Mouse (Mus musculus): ENCODE measurements around the gene Vkorc1. TPM values are rescaled to one million over a fixed set of nuclear protein-coding genes. Genes with fewer than 3 reads are reported as not detected.

Vkorc1 gene
- polyA plus RNA-seq, 1 experiment from 2014 or later = 38.2 TPM

Other genes with a start within 250 kb of the Vkorc1 start
- 16.0 to 37.5 TPM (median 23.3 TPM) in 3 replicates for gene Bcl7c, start 186.7 kb downstream of the Vkorc1 start, polyA plus RNA-seq (2018)
- gene Ctf1, start 182.9 kb downstream of the Vkorc1 start, polyA plus RNA-seq (2018) = not detected in 3 replicates
- not detected in 3 replicates for gene Ctf2, start 163.5 kb downstream of the Vkorc1 start, polyA plus RNA-seq (2018)
- gene Fbxl19, start 151.1 kb downstream of the Vkorc1 start, polyA plus RNA-seq (2018) = 4.9 to 11.8 TPM (median 5.8 TPM) in 3 replicates
- 31.3 to 38.6 TPM (median 33.4 TPM) in 3 replicates for gene Orai3, start 125.8 kb downstream of the Vkorc1 start, polyA plus RNA-seq (2018)
- 11.6 to 14.1 TPM (median 12.7 TPM) in 3 replicates for gene Setd1a, start 118.9 kb downstream of the Vkorc1 start, polyA plus RNA-seq (2018)
- 0.49 to 3.2 TPM (median 0.57 TPM) in 3 replicates for gene Gm49388, start 110.0 kb downstream of the Vkorc1 start, polyA plus RNA-seq (2018)
- gene Hsd3b7, start 95.0 kb downstream of the Vkorc1 start, polyA plus RNA-seq (2018) = 14.9 to 55.1 TPM (median 55.0 TPM) in 3 replicates
- 150 to 165 TPM (median 155 TPM) in 3 replicates for gene Stx4a, start 71.3 kb downstream of the Vkorc1 start, polyA plus RNA-seq (2018)
- 0.05 to 0.09 TPM in 2 of 3 replicates, not detected in the other for gene Stx1b, start 71.1 kb downstream of the Vkorc1 start, polyA plus RNA-seq (2018)
- 14.9 to 18.4 TPM (median 16.3 TPM) in 3 replicates for gene Zfp646, start 19.4 kb downstream of the Vkorc1 start, polyA plus RNA-seq (2018)
- gene Zfp668, start 18.8 kb downstream of the Vkorc1 start, polyA plus RNA-seq (2018) = 3.2 to 5.8 TPM (median 4.7 TPM) in 3 replicates
- 0.13 TPM in 1 of 3 replicates, not detected in the others for gene Prss53, start 4.6 kb downstream of the Vkorc1 start, polyA plus RNA-seq (2018)
- gene Gm21974, start 163 bp downstream of the Vkorc1 start, polyA plus RNA-seq (2018) = not detected in 3 replicates
- 30.8 to 48.5 TPM (median 38.0 TPM) in 3 replicates for gene Bckdk, start 8.5 kb upstream of the Vkorc1 start, polyA plus RNA-seq (2018)
- 10.6 to 18.6 TPM (median 16.3 TPM) in 3 replicates for gene Kat8, start 16.9 kb upstream of the Vkorc1 start, polyA plus RNA-seq (2018)
- not detected in 3 replicates for gene Prss8, start 34.5 kb upstream of the Vkorc1 start, polyA plus RNA-seq (2018)
- 1.0 to 1.7 TPM (median 1.2 TPM) in 3 replicates for gene Prss36, start 51.1 kb upstream of the Vkorc1 start, polyA plus RNA-seq (2018)
- 187 to 395 TPM (median 346 TPM) in 3 replicates for gene Fus, start 71.8 kb upstream of the Vkorc1 start, polyA plus RNA-seq (2018)
- gene Pycard, start 98.2 kb upstream of the Vkorc1 start, polyA plus RNA-seq (2018) = 19.6 to 111 TPM (median 82.3 TPM) in 3 replicates
- not detected in 3 replicates for gene Trim72, start 108.3 kb upstream of the Vkorc1 start, polyA plus RNA-seq (2018)
- gene Itgam, start 167.0 kb upstream of the Vkorc1 start, polyA plus RNA-seq (2018) = 101 to 216 TPM (median 128 TPM) in 3 replicates
- 1.0 to 2.2 TPM (median 1.6 TPM) in 3 replicates for gene Gm49368, start 167.1 kb upstream of the Vkorc1 start, polyA plus RNA-seq (2018)
- gene Itgax, start 233.9 kb upstream of the Vkorc1 start, polyA plus RNA-seq (2018) = 4.4 to 10.4 TPM (median 7.7 TPM) in 3 replicates

Data from macrophage (primary cell).